In the genomic region with DNA sequence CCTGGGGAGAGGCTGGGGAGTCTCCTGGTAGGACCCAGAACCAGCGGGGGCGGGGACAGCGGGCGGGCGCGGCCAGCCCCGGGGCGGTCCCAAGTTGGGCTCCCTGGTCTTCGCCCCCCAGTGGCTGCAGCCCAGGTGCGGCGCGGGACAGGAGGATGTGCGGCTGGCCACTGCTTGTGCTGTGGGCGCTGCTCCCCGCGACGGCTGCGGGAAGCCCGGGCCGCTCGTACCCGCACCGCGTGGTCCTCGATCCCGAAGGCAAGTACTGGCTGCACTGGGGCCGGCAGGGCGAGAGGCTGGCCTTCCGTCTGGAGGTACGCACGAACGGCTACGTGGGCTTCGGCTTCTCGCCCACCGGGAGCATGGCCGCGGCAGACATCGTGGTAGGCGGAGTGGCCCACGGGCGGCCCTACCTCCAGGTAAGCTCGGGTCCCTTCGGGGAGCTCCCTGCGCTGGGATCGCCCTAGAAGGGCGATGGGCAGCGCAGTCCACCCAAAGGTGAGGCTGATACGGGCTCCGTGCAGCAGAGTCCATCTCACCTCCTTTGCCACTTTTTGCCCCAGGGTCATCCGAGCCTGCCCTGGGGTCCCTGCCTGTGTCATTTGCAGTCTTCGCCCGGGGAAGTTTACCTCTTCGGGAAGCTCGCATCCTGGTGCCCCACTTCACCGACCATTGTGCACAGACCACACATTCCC, we compare ENCODE assay signal across 9 mouse cellular contexts. TPM values are rescaled to one million over a fixed set of nuclear protein-coding genes. Genes with fewer than 3 reads are reported as not detected.
DNase-seq lines count a peak whose midpoint lies in the region; ATAC-seq and TF ChIP-seq lines count a peak whose summit lies in the region.
"Had no signal": no experiment of that assay in that cellular context is flagged by ENCODE, and none has a peak within 500 bp of the region (broad histone marks: within the 10 kb centered on the region; RNA-seq: fewer than 3 reads in every experiment).

TSS of gene Moxd1 (plus strand) at position 69 of the 695 bp plus-strand sequence.

- TF ChIP-seq EP300 in liver, postnatal 0 days (IDR thresholded peaks at IDR 0.05; ENCODE audit: low read depth) = no peak

- peak; percentile 13 to 22 for DNase-seq in cerebellum, postnatal 14 days
- DNase-seq in cerebellum, adult 8-10 months = no peak
- DNase-seq in Muller cell, postnatal 12 days (ENCODE audit: inconsistent ontology term) = peak; percentile 43
- peak; percentile 73 for DNase-seq in intestine, embryonic 14.5 days (ENCODE audit: low spot score)
- DNase-seq in liver, postnatal 0 days = peak; percentile 32
- no peak for DNase-seq in adipocyte (ENCODE audit: low spot score)

- H3K36me3 ChIP-seq in forebrain, embryonic 13.5 days (ENCODE audit: poor library complexity, severe bottlenecking) = no peaks in the 10 kb centered on the region
- no peaks in the 10 kb centered on the region for H3K36me3 ChIP-seq in intestine, embryonic 14.5 days (ENCODE audit: control insufficient read depth, insufficient read depth, low read length)
- H3K36me3 ChIP-seq in liver, postnatal 0 days (replicated peaks; ENCODE audit: insufficient read depth, low read length) = no peaks in the 10 kb centered on the region
- no peaks in the 10 kb centered on the region for H3K36me3 ChIP-seq in neural tube, embryonic 14.5 days (ENCODE audit: control insufficient read depth, insufficient read depth, low read length)

- ATAC-seq in forebrain, embryonic 13.5 days = peak; percentile 86
- peak; percentile 73 for ATAC-seq in intestine, embryonic 14.5 days (replicated peaks; ENCODE audit: low FRiP score, low TSS enrichment, low read depth)
- ATAC-seq in liver, postnatal 0 days = no peak
- peak; percentile 81 for ATAC-seq in neural tube, embryonic 14.5 days (ENCODE audit: low read depth)

- peaks cover 38% of the 10 kb centered on the region for H3K27me3 ChIP-seq in forebrain, embryonic 13.5 days
- H3K27me3 ChIP-seq in intestine, embryonic 14.5 days (replicated peaks; ENCODE audit: control insufficient read depth, insufficient read depth, low read length) = peaks cover 13% of the 10 kb centered on the region
- peaks cover 31% of the 10 kb centered on the region for H3K27me3 ChIP-seq in liver, postnatal 0 days (ENCODE audit: insufficient read depth, low read length)
- H3K27me3 ChIP-seq in neural tube, embryonic 14.5 days (ENCODE audit: control insufficient read depth, insufficient read depth, low read length) = peaks cover 12% of the 10 kb centered on the region; the same call in 1 of the 2 replicates
- H3K27me3 ChIP-seq: CH12.LX had no signal

- TF ChIP-seq CTCF in liver, postnatal 0 days (IDR thresholded peaks at IDR 0.05; ENCODE audit: low read depth) = no peak

- H3K27ac ChIP-seq in forebrain, embryonic 13.5 days = no peak within 1 kb of the TSS
- no peak within 1 kb of the TSS for H3K27ac ChIP-seq in intestine, embryonic 14.5 days (ENCODE audit: low read depth)
- no peak within 1 kb of the TSS for H3K27ac ChIP-seq in liver, postnatal 0 days (ENCODE audit: low read depth)
- no peak within 1 kb of the TSS for H3K27ac ChIP-seq in neural tube, embryonic 14.5 days (ENCODE audit: low read depth, low read length)

- H3K4me1 ChIP-seq in forebrain, embryonic 13.5 days = peaks cover 19% of the 10 kb centered on the region
- H3K4me1 ChIP-seq in intestine, embryonic 14.5 days (replicated peaks; ENCODE audit: control insufficient read depth, insufficient read depth, low read length) = no peaks in the 10 kb centered on the region
- peaks cover 7% of the 10 kb centered on the region for H3K4me1 ChIP-seq in liver, postnatal 0 days (ENCODE audit: insufficient read depth)
- peaks cover 8% of the 10 kb centered on the region for H3K4me1 ChIP-seq in neural tube, embryonic 14.5 days (ENCODE audit: control insufficient read depth, insufficient read depth, low read length)

- WGBS in forebrain, embryonic 13.5 days = 2% methylated on average over 56 of the region's 56 CpGs
- WGBS in intestine, embryonic 14.5 days = 2% methylated on average over 45 of the region's 56 CpGs
- WGBS in liver, postnatal 0 days (ENCODE audit: insufficient replicate concordance) = 1% methylated on average over 51 of the region's 56 CpGs
- under 1% methylated on average over 55 of the region's 56 CpGs for WGBS in neural tube, embryonic 14.5 days

- H3K9ac ChIP-seq in forebrain, embryonic 13.5 days = peak within 1 kb of the TSS; percentile 47
- peak within 1 kb of the TSS; percentile 40 for H3K9ac ChIP-seq in intestine, embryonic 14.5 days (ENCODE audit: low read length)
- H3K9ac ChIP-seq in liver, postnatal 0 days (replicated peaks) = no peak within 1 kb of the TSS
- peak within 1 kb of the TSS; percentile 22 for H3K9ac ChIP-seq in neural tube, embryonic 14.5 days (replicated peaks; ENCODE audit: low read depth, low read length)

- peak within 1 kb of the TSS; percentile 86 for H3K4me2 ChIP-seq in forebrain, embryonic 13.5 days
- H3K4me2 ChIP-seq in intestine, embryonic 14.5 days (ENCODE audit: low read length) = peak within 1 kb of the TSS; percentile 83
- peak within 1 kb of the TSS; percentile 59 for H3K4me2 ChIP-seq in liver, postnatal 0 days (ENCODE audit: low read depth, low read length)
- peak within 1 kb of the TSS; percentile 62 for H3K4me2 ChIP-seq in neural tube, embryonic 14.5 days (ENCODE audit: low read depth, low read length)

- peak within 1 kb of the TSS; percentile 51 for H3K4me3 ChIP-seq in forebrain, embryonic 13.5 days
- H3K4me3 ChIP-seq in intestine, embryonic 14.5 days (ENCODE audit: low read depth, low read length) = peak within 1 kb of the TSS; percentile 49
- peak within 1 kb of the TSS; percentile 24 for H3K4me3 ChIP-seq in liver, postnatal 0 days (ENCODE audit: low read depth, low read length)
- H3K4me3 ChIP-seq in neural tube, embryonic 14.5 days (ENCODE audit: low read depth, low read length) = peak within 1 kb of the TSS; percentile 39

- H3K9me3 ChIP-seq in forebrain, embryonic 13.5 days (replicated peaks) = no peaks in the 10 kb centered on the region
- no peaks in the 10 kb centered on the region for H3K9me3 ChIP-seq in intestine, embryonic 14.5 days (ENCODE audit: control insufficient read depth, low read length)
- no peaks in the 10 kb centered on the region for H3K9me3 ChIP-seq in liver, postnatal 0 days (ENCODE audit: low read length)
- H3K9me3 ChIP-seq in neural tube, embryonic 14.5 days (ENCODE audit: control insufficient read depth, low read length) = no peaks in the 10 kb centered on the region

RNA-seq across cellular contexts. Expression of gene Moxd1, which starts in this region (rescaled TPM):
- 0.88 and 1.4 TPM in 2 replicates for polyA plus RNA-seq in forebrain, embryonic 13.5 days (2015; fragmentation: Nextera tagmentation; extraction: Ambion mirVana)
- polyA plus RNA-seq in intestine, embryonic 14.5 days (2014; fragmentation: Nextera tagmentation; extraction: Ambion mirVana) = 19.2 and 23.2 TPM in 2 replicates
- polyA plus RNA-seq in liver, postnatal 0 days (2015; fragmentation: Nextera tagmentation; extraction: Ambion mirVana) = 0.04 TPM in 1 of 2 replicates, not detected in the other
- polyA plus RNA-seq in neural tube, embryonic 14.5 days (2014; fragmentation: Nextera tagmentation; extraction: Ambion mirVana) = 4.0 and 9.9 TPM in 2 replicates

Comparison
In these comparisons a context has a peak if more than half of its experiments do, and no peak if none do; other contexts are left out.
1. DNase-seq: peak in cerebellum, postnatal 14 days (2 of 2), Muller cell, postnatal 12 days (single experiment) and intestine, embryonic 14.5 days (single experiment); none in cerebellum, adult 8-10 months (single experiment) and adipocyte (single experiment).
2. Peak in DNase-seq, H3K4me3 ChIP-seq and H3K4me2 ChIP-seq in liver, postnatal 0 days; RNA of the gene not detected or under 1 TPM.
3. Peak in every context shown above with its lines, with median percentiles within 50 percentile points of each other: H3K4me2 ChIP-seq and H3K4me3 ChIP-seq.